Mouse (Mus musculus) intestine, embryonic 16.5 days (tissue): ENCODE data around the gene Rbck1. TPM values are rescaled to one million over a fixed set of nuclear protein-coding genes. Genes with fewer than 3 reads are reported as not detected.

Source experiments
- ATAC-seq: fragments of 200-750 bp; cut with Nextera tagmentation; 2 replicates; pipeline ENCODE4 v1.8.0; 2017; ENCODE audit warnings: moderate TSS enrichment, moderate library complexity
- H3K27ac ChIP-seq: fragments of 300-500 bp; sonication (generic); 2 replicates; pipeline ENCODE4 v1.5.1; 2014; ENCODE audit warnings: mild to moderate bottlenecking, low read length
- H3K27me3 ChIP-seq: fragments of 300-500 bp; sonication (generic); replicated peaks from 2 replicates; pipeline ENCODE4 v1.6.1; 2014; ENCODE audit warnings: low read length, control low read depth, mixed read lengths; ENCODE audit not compliant: control insufficient read depth, insufficient read depth
- H3K36me3 ChIP-seq: fragments of 300-500 bp; sonication (generic); 2 replicates; pipeline ENCODE4 v1.6.1; 2014; ENCODE audit warnings: low read length, control low read depth; ENCODE audit not compliant: control insufficient read depth, insufficient read depth
- H3K4me1 ChIP-seq: fragments of 300-500 bp; sonication (generic); 2 replicates; pipeline ENCODE4 v1.6.1; 2014; ENCODE audit warnings: low read length, control low read depth, mixed read lengths; ENCODE audit not compliant: control insufficient read depth, insufficient read depth
- H3K4me2 ChIP-seq: fragments of 300-500 bp; sonication (generic); 2 replicates; pipeline ENCODE4 v1.6.1; 2014; ENCODE audit warnings: low read depth, low read length, control low read depth
- H3K4me3 ChIP-seq: fragments of 300-500 bp; sonication (generic); 2 replicates; pipeline ENCODE4 v1.5.1; 2014; ENCODE audit warnings: mild to moderate bottlenecking, low read length
- H3K9ac ChIP-seq: fragments of 300-500 bp; sonication (generic); 2 replicates; pipeline ENCODE4 v1.6.1; 2014; ENCODE audit warnings: low read depth, low read length
- H3K9me3 ChIP-seq: fragments of 300-500 bp; sonication (generic); 2 replicates; pipeline ENCODE4 v1.6.1; 2016; ENCODE audit warnings: low read length, control low read depth; ENCODE audit not compliant: control insufficient read depth
- WGBS: fragments of 180-500 bp; shearing (Covaris S2); extraction: QIAGEN DNeasy Blood & Tissue Kit; methylation state at CpG from one replicate; pipeline ENCODE4 v1.1.7; 2014; 5-methylcytosine and 5-hydroxymethylcytosine counted together
- polyA plus RNA-seq: library from polyadenylated mRNA; unstranded; fragments of >200 nt; fragmentation: Nextera tagmentation; extraction: Ambion mirVana; gene quantifications from 2 replicates; pipeline ENCODE4 v1.2.1, GENCODE M21; 2015

The Rbck1 gene
- polyA plus RNA-seq, 1 experiment from 2014 or later, result 82.5 TPM

DNA sequence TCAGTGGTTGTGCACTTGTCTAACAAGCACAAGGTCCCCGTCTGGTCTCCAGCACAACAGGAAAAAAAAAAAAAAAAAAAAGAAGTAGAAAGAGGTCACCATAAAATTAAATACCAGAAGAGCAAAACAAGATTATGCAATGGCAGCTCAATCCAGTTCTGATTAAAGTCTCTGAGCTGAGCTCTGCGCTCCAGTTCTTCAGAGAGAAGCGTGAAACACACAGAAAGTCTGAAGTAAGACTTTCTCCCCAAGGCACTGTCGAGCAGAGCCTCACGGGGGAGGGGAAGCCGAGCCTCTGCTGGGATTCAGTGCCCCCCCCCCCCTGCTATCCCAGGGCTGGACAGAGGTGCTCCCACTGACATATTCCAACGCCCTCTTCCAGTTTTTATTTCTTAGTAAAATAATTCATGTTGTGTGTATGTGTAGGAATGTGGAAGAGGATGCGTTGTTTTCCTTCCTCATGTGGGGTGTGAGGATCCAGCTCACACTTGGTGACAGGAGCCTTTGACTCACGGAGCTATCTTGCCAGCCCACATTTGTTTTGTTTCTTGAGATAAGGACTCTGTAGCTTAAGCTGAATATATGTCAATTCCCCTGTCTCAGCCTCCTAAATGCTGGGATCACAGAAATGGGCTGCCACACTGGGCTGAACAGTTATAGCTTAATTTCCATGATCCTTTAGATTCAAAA lies 14.5 kb upstream of the Rbck1 start:
- no peak for ATAC-seq
- 49% methylated on average over 9 of the region's 9 CpGs for WGBS
- peaks cover 5% of the 10 kb centered on the region; the same call in 1 of the 2 replicates for H3K27me3 ChIP-seq

DNA sequence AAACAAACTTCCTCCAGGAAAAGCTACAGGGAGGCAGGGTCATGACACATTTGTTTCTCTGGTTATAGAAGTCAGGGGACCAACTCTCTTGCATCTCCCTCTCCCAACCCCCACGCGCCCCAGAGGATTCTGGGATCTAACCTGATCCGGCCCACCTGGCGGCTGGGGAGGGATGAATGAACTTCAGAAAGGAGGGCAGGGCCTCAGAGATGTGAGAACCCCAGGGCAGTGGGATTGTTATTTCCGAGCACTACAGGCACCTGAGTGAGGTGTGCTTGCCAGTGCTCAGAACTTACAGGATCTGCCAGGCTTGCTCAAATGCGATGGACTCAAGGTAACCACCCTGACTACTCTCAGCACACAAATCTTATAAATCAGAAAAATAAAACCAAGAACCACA lies 12.9 kb upstream of the Rbck1 start:
- H3K4me1 ChIP-seq, result peaks cover 4% of the 10 kb centered on the region; the same call in 1 of the 2 replicates
- no peak overlapping the region for H3K27ac ChIP-seq
- no peak overlapping the region for H3K4me2 ChIP-seq
- no peaks in the 10 kb centered on the region for H3K36me3 ChIP-seq
- H3K9ac ChIP-seq, result no peak overlapping the region
- ATAC-seq, result no peak
- peaks cover 5% of the 10 kb centered on the region; the same call in 1 of the 2 replicates for H3K27me3 ChIP-seq
- 78% methylated on average over 6 of the region's 6 CpGs for WGBS
- H3K4me3 ChIP-seq, result no peak overlapping the region
- H3K9me3 ChIP-seq, result no peaks in the 10 kb centered on the region

More for the DNA sequence above, 14.5 kb upstream of the Rbck1 start:
- H3K36me3 ChIP-seq, result no peaks in the 10 kb centered on the region
- peaks cover 4% of the 10 kb centered on the region; the same call in 1 of the 2 replicates for H3K4me1 ChIP-seq
- no peaks in the 10 kb centered on the region for H3K9me3 ChIP-seq
- H3K27ac ChIP-seq, result no peak overlapping the region
- H3K9ac ChIP-seq, result no peak overlapping the region
- H3K4me2 ChIP-seq, result no peak overlapping the region
- no peak overlapping the region for H3K4me3 ChIP-seq

DNA sequence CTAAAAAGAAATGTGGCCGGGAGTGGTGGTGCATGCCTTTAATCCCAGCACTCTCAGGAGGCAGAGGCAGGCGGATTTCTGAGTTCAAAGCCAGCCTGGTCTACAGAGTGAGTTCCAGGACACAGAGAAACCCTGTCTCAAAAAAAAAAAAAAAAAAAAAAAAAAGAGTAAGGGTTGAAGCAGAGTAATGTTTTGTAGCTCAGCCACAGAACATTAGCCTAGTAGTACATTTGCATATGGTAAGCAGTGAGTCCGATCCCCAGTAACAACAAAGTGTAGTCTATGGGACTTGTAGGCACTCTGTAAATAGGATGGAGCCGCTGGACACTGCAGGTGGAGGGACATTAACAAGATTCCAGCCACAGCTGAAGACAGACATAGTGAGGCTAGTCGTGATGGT lies 12.5 kb upstream of the Rbck1 start:
- no peak for ATAC-seq
- Histone ChIP-seq H3K27ac (no peak overlapping the region), H3K27me3 (peaks cover 5% of the 10 kb centered on the region; the same call in 1 of the 2 replicates), H3K4me1 (peaks cover 4% of the 10 kb centered on the region; the same call in 1 of the 2 replicates), H3K4me3 (no peak overlapping the region), H3K36me3 (no peaks in the 10 kb centered on the region), H3K4me2 (no peak overlapping the region), H3K9ac (no peak overlapping the region), H3K9me3 (no peaks in the 10 kb centered on the region)
- WGBS, result 69% methylated on average over 5 of the region's 5 CpGs

DNA sequence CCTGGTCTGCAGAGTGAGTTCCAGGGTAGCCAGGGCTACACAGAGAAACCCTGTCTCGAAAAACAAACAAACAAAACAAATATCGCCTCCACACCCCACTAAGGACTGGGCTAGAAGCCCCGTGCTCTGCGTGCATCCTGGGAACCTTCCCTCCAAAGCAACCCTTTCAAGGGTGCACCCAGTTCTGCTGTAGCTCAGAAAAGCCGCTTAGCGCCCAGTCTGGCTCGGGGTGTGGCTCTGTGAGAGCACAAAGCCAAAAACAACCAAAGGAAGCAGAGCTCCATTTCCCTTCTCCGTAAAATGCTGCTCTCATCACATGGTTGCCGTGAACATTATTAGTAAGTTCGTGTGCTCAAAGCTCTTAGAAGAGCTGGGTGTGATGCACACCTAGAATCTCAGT lies 11.9 kb upstream of the Rbck1 start:
- peaks cover 4% of the 10 kb centered on the region; the same call in 1 of the 2 replicates for H3K4me1 ChIP-seq
- no peaks in the 10 kb centered on the region for H3K9me3 ChIP-seq
- H3K36me3 ChIP-seq, result no peaks in the 10 kb centered on the region
- peak; percentile 24 for ATAC-seq
- H3K4me2 ChIP-seq, result peak overlapping the region; percentile 91
- WGBS, result 11% methylated on average over 10 of the region's 10 CpGs
- H3K4me3 ChIP-seq, result peak overlapping the region; percentile 56
- H3K27me3 ChIP-seq, result peaks cover 5% of the 10 kb centered on the region; the same call in 1 of the 2 replicates
- H3K9ac ChIP-seq, result peak overlapping the region; percentile 69; the same call in 1 of the 2 replicates
- H3K27ac ChIP-seq, result no peak overlapping the region

DNA sequence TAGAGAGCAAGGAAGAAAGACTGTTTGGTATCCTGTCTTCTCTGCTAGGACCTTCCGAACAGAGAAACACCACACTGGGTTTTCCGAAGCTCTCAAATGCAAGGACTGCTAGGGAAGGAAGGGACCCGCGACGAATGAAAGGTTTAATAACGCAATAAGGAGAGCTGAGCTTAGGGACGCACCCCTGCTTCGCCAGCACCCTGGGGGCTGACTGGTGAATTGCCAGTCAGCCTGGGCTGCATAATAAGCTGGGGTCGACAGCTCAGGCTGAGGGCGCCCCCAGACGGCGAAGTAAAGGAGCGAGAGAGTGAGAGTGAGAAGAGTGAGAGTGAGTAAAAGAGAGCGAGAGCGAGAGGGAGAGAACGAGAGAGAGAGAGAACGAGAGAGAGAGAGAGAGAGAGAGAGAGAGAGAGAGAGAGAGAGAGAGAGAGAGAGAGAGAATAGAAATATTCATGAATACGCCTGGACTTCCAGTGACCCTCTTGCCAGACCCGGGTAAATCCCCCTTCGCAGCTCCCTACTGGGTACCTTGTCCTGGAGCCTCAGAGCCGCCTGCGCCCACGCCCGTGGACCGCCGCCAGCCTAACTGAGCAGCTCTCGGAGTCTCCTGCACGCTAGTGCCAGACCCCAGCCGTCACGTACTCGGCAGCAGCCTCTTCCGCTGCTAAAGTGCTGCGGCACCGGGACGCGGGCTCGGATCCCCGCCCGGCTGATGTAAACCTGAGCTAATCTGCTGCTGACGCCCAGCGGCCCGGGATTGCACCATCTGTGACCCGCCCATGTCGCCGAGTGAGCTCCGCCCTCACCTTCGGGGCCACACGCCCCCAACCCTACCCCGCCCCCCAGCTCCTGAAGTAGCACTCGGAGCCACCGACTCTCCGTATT lies 11.1 kb upstream of the Rbck1 start, which contains the start of gene Trib3:
Gene Trib3 (minus strand): TSS at position 704 of the 885 bp plus-strand sequence.
- H3K9ac ChIP-seq, result peak within 1 kb of the TSS; percentile 69

DNA sequence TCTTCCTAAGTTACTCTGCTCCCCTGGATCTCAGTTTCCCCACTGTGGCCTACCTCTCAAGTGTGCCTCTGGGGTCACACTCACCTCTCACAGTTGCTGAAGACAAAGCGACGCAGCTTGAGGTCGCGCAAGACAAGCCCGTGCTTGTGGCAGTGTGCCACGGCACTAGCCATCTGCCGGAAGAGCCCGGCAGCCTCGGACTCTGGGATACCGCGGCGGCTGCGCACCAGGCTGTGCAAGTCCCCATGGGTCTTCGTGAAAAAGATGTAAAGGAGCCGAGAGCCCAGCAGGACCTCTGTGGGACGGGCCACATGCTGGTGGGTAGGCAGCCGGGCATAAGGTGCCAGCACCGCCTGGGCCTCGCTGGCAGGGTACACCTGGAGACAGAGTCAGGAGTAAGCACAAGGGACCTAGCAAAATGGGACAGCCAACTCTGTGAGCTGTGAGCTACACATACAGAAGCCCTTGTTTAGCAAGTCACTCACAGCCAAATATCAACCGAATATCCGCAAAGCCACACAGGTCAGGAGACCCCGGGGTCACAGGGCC lies 7.3 kb upstream of the Rbck1 start:
- WGBS, result 87% methylated on average over 22 of the region's 22 CpGs
- H3K27ac ChIP-seq, result no peak overlapping the region
- ATAC-seq, result no peak
- no peak overlapping the region for H3K4me3 ChIP-seq
- no peak overlapping the region for H3K4me2 ChIP-seq
- no peak overlapping the region for H3K9ac ChIP-seq
- no peaks in the 10 kb centered on the region for H3K9me3 ChIP-seq
- H3K36me3 ChIP-seq, result no peaks in the 10 kb centered on the region
- H3K4me1 ChIP-seq, result peaks cover 8% of the 10 kb centered on the region
- peaks cover 5% of the 10 kb centered on the region; the same call in 1 of the 2 replicates for H3K27me3 ChIP-seq

More for the DNA sequence above, 11.1 kb upstream of the Rbck1 start, which contains the start of gene Trib3:
- under 1% methylated on average over 52 of the region's 52 CpGs for WGBS
- peaks cover 4% of the 10 kb centered on the region; the same call in 1 of the 2 replicates for H3K4me1 ChIP-seq
- ATAC-seq, result peak; percentile 89
- no peaks in the 10 kb centered on the region for H3K36me3 ChIP-seq
- H3K9me3 ChIP-seq, result no peaks in the 10 kb centered on the region
- H3K4me2 ChIP-seq, result peak within 1 kb of the TSS; percentile 91
- H3K27ac ChIP-seq, result no peak within 1 kb of the TSS
- peaks cover 5% of the 10 kb centered on the region; the same call in 1 of the 2 replicates for H3K27me3 ChIP-seq
- peak within 1 kb of the TSS; percentile 56 for H3K4me3 ChIP-seq

DNA sequence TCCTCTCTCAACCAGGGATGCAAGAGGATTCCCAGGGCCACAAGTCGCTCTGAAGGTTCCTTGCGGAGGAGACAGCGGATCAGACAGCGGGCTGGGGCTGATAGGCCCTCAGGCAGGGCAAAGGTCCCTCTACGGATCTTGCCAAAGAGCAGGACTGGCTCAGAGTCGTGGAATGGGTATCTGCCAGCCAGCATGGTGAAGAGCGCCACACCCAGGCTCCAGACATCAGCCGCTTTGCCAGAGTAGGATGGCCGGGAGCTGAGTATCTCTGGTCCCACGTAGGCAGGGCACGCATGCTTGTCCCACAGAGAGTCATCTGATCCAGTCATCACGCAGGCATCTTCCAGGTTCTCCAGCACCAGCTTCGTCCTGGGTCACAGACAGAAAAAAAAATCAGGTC lies 5.9 kb upstream of the Rbck1 start:
- H3K4me2 ChIP-seq, result no peak overlapping the region
- ATAC-seq, result peak; percentile 60

DNA sequence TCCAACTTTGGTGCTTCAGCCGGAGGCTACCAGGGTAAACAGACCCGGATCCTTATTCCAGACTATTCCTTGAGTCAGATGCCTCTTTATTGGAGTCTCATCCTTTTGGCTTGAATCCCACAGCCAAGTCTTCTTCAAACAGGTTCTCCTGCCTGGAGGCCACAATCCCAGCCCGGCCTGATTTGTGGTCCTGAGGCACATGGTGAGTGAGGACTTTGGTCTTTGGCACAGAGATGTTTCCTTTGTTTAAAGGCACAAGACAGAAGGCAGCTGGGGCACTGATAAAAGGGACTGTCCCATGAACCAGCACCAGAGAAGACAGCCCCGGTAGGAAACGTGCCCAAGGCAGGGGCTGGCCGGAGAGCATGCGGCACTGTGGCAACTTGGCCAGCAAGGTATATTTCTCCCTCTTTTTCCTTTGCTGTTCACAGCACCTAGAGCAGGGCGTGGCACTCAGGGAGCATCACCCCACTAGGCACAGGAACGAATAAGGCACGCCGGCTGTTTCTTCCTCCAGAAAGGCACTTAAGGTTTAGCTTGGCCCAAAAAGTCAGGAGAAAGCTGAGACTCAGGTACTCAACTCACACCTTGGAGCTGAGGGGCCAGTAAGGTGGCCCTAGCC lies 5.2 kb upstream of the Rbck1 start:
- Histone ChIP-seq H3K9me3 (no peaks in the 10 kb centered on the region), H3K4me2 (no peak overlapping the region), H3K4me1 (peaks cover 4% of the 10 kb centered on the region; the same call in 1 of the 2 replicates), H3K27me3 (peaks cover 1% of the 10 kb centered on the region; the same call in 1 of the 2 replicates), H3K27ac (no peak overlapping the region), H3K4me3 (no peak overlapping the region), H3K36me3 (no peaks in the 10 kb centered on the region), H3K9ac (0 out of 2 replicates have a peak overlapping the region, but pooled peaks have one; percentile 0)
- 80% methylated on average over 11 of the region's 11 CpGs for WGBS
- peak; percentile 64 for ATAC-seq

More for the DNA sequence above, 5.9 kb upstream of the Rbck1 start:
- Histone ChIP-seq H3K9me3 (no peaks in the 10 kb centered on the region), H3K4me1 (peaks cover 4% of the 10 kb centered on the region; the same call in 1 of the 2 replicates), H3K9ac (peak overlapping the region; percentile 27; the same call in 1 of the 2 replicates), H3K27ac (no peak overlapping the region), H3K36me3 (no peaks in the 10 kb centered on the region), H3K4me3 (no peak overlapping the region), H3K27me3 (peaks cover 5% of the 10 kb centered on the region; the same call in 1 of the 2 replicates)
- 74% methylated on average over 13 of the region's 13 CpGs for WGBS
